Mouse (Mus musculus): ENCODE measurements at regions not wholly inside any gene's neighbourhood (a gene's known extent, or its start where the extent isn't known, plus 50 kb on each side); places are given as distances from the start of the nearest gene placed in this dataset.

GRCm38 (mm10) chr15:64434502-64434901, 374.2 kb upstream of the Fam49b start:
- 7% methylated on average over 3 of the region's 3 CpGs for WGBS
- H3K27me3 ChIP-seq (ENCODE audit: control insufficient read depth, insufficient read depth, low read length) = no peaks in the 10 kb centered on the region
- no peaks in the 10 kb centered on the region for H3K4me1 ChIP-seq (ENCODE audit: control insufficient read depth, insufficient read depth, low read length)
- no peak overlapping the region for H3K4me2 ChIP-seq (ENCODE audit: low read depth)
- no peaks in the 10 kb centered on the region for H3K36me3 ChIP-seq (ENCODE audit: control insufficient read depth, insufficient read depth, low read length)
- H3K9ac ChIP-seq (ENCODE audit: low read length) = no peak overlapping the region
- H3K9me3 ChIP-seq (ENCODE audit: control insufficient read depth, low read length) = no peaks in the 10 kb centered on the region
- DNase-seq (ENCODE audit: low spot score) (no peak), ATAC-seq (ENCODE audit: insufficient read depth, low FRiP score, low TSS enrichment) (0 out of 2 replicates have a peak, but pooled peaks have one; percentile 35)
- no peak overlapping the region for H3K4me3 ChIP-seq (ENCODE audit: low read depth, low read length)
- no peak overlapping the region for H3K27ac ChIP-seq (ENCODE audit: low read depth, low read length)

DNA sequence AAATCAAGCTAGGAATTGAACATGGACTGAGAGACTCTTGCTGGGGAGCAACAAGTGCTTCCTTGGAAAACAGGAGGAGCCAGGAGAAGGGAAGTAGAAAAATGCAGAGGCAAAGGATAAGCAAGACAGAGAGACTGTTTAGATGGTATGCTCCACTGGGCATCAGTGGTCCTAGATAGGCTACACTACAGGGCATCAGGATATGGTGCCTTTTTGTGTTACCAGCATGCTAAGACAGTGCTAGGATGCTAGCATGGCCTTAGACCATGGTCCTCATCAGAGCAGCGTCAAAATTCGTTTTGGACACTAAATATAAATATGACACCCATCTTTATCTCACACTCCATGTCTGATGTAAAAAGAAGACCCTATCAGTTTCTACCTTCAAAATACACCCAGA, 374.6 kb upstream of the Fam49b start:
- ATAC-seq (ENCODE audit: insufficient read depth, low FRiP score, low TSS enrichment) = no peak

DNA sequence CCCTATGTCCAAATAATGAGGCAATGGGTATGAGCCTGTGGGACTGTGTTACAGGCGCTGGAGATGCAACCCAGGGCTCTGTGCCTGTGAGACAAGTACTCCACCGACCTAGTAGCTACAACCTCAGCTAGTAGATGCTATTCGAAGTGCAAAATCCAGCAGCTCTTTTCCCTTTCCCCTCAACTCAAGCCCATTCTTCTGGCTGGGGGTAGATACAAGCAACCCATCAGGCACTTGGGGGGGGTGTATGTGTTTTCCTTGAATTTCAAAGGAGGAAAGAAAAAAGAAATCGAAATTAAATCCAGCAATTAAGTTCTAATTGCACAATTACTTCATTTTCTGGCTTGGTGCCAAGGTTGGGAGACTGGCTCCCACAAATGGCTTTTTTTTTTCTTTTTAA, 372.4 kb upstream of the Gm21798 start:
- Histone ChIP-seq H3K9ac (ENCODE audit: low read length) (no peak overlapping the region), H3K36me3 (ENCODE audit: control insufficient read depth, insufficient read depth, low read length) (no peaks in the 10 kb centered on the region), H3K27me3 (ENCODE audit: control insufficient read depth, insufficient read depth, low read length) (no peaks in the 10 kb centered on the region), H3K4me3 (ENCODE audit: low read depth, low read length) (no peak overlapping the region), H3K27ac (ENCODE audit: low read depth, low read length) (no peak overlapping the region), H3K4me2 (ENCODE audit: low read depth) (no peak overlapping the region), H3K9me3 (ENCODE audit: control insufficient read depth, low read length) (no peaks in the 10 kb centered on the region), H3K4me1 (ENCODE audit: control insufficient read depth, insufficient read depth, low read length) (no peaks in the 10 kb centered on the region)
- 79% methylated on average over 4 of the region's 4 CpGs for WGBS
- DNase-seq (ENCODE audit: low spot score) (no peak), ATAC-seq (ENCODE audit: insufficient read depth, low FRiP score, low TSS enrichment) (no peak)

More for the DNA sequence above, 374.6 kb upstream of the Fam49b start:
- Histone ChIP-seq H3K27ac (ENCODE audit: low read depth, low read length) (no peak overlapping the region), H3K36me3 (ENCODE audit: control insufficient read depth, insufficient read depth, low read length) (no peaks in the 10 kb centered on the region), H3K9me3 (ENCODE audit: control insufficient read depth, low read length) (no peaks in the 10 kb centered on the region), H3K4me1 (ENCODE audit: control insufficient read depth, insufficient read depth, low read length) (no peaks in the 10 kb centered on the region), H3K4me3 (ENCODE audit: low read depth, low read length) (no peak overlapping the region), H3K27me3 (ENCODE audit: control insufficient read depth, insufficient read depth, low read length) (no peaks in the 10 kb centered on the region), H3K4me2 (ENCODE audit: low read depth) (no peak overlapping the region), H3K9ac (ENCODE audit: low read length) (no peak overlapping the region)
- 97% methylated on average over 2 of the region's 2 CpGs for WGBS
- DNase-seq (ENCODE audit: low spot score) = no peak

- DNase-seq (ENCODE audit: low spot score) (no peak), ATAC-seq (ENCODE audit: insufficient read depth, low FRiP score, low TSS enrichment) (no peak)
- H3K9ac ChIP-seq (ENCODE audit: low read length) = no peak overlapping the region
- no peak overlapping the region for H3K27ac ChIP-seq (ENCODE audit: low read depth, low read length)
- no peaks in the 10 kb centered on the region for H3K27me3 ChIP-seq (ENCODE audit: control insufficient read depth, insufficient read depth, low read length)
- H3K4me1 ChIP-seq (ENCODE audit: control insufficient read depth, insufficient read depth, low read length) = no peaks in the 10 kb centered on the region
- no peaks in the 10 kb centered on the region for H3K9me3 ChIP-seq (ENCODE audit: control insufficient read depth, low read length)
- WGBS = 83% methylated on average over 9 of the region's 9 CpGs
- no peak overlapping the region for H3K4me3 ChIP-seq (ENCODE audit: low read depth, low read length)
- no peak overlapping the region for H3K4me2 ChIP-seq (ENCODE audit: low read depth)
- no peaks in the 10 kb centered on the region for H3K36me3 ChIP-seq (ENCODE audit: control insufficient read depth, insufficient read depth, low read length)
These were observed 371.0 kb upstream of the Gm21798 start for GRCm38 (mm10) chr15:64446411-64447072.

DNA sequence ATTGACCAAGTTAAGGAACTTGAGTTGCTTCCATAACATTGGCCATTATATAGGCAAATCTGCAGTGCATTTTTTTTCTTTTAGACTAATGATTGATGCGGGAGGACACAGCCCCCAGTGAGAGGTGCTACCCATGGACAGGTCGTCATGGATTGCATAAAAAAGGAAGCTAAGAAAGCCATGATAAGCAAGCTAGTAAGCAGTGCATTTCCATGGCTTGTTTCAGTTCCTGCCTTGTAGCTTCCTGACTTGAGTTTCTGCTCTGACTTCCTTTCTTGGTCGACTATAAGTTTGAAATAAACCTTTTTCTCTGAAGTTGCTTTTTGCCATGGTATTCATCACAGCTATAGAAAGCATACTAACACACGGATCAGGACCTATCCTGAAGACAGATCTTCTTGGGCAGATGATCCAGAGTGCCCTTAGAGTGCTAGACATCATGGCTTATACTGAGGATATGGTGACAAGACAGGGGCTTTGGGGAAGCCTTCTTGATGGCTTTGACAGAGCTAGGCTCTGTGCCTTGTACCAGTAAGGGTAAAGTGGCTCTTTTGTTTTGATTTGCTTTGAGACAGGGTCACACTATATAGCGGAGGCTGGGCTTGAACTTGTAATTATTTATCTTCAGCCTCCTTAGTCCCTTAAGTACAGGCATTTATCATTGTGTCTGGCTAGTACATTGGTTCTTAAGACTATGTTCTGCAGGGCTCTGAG, 370.1 kb upstream of the Gm21798 start:
- no peaks in the 10 kb centered on the region for H3K36me3 ChIP-seq (ENCODE audit: control insufficient read depth, insufficient read depth, low read length)
- H3K27me3 ChIP-seq (ENCODE audit: control insufficient read depth, insufficient read depth, low read length) = no peaks in the 10 kb centered on the region
- ATAC-seq (ENCODE audit: insufficient read depth, low FRiP score, low TSS enrichment) (no peak), DNase-seq (ENCODE audit: low spot score) (no peak)
- H3K9me3 ChIP-seq (ENCODE audit: control insufficient read depth, low read length) = no peaks in the 10 kb centered on the region
- no peak overlapping the region for H3K9ac ChIP-seq (ENCODE audit: low read length)
- no peak overlapping the region for H3K4me3 ChIP-seq (ENCODE audit: low read depth, low read length)
- H3K27ac ChIP-seq (ENCODE audit: low read depth, low read length) = no peak overlapping the region
- no peak overlapping the region for H3K4me2 ChIP-seq (ENCODE audit: low read depth)
- H3K4me1 ChIP-seq (ENCODE audit: control insufficient read depth, insufficient read depth, low read length) = no peaks in the 10 kb centered on the region
- 74% methylated on average over 5 of the region's 5 CpGs for WGBS

- WGBS = 91% methylated on average over 7 of the region's 7 CpGs
- Histone ChIP-seq H3K4me2 (ENCODE audit: low read depth) (no peak overlapping the region), H3K27ac (ENCODE audit: low read depth, low read length) (no peak overlapping the region), H3K9me3 (ENCODE audit: control insufficient read depth, low read length) (no peaks in the 10 kb centered on the region), H3K27me3 (ENCODE audit: control insufficient read depth, insufficient read depth, low read length) (no peaks in the 10 kb centered on the region), H3K36me3 (ENCODE audit: control insufficient read depth, insufficient read depth, low read length) (no peaks in the 10 kb centered on the region), H3K9ac (ENCODE audit: low read length) (no peak overlapping the region), H3K4me3 (ENCODE audit: low read depth, low read length) (no peak overlapping the region), H3K4me1 (ENCODE audit: control insufficient read depth, insufficient read depth, low read length) (no peaks in the 10 kb centered on the region)
- DNase-seq (ENCODE audit: low spot score) (no peak), ATAC-seq (ENCODE audit: insufficient read depth, low FRiP score, low TSS enrichment) (no peak)
These were observed 368.8 kb upstream of the Gm21798 start for GRCm38 (mm10) chr15:64448581-64449140.

DNA sequence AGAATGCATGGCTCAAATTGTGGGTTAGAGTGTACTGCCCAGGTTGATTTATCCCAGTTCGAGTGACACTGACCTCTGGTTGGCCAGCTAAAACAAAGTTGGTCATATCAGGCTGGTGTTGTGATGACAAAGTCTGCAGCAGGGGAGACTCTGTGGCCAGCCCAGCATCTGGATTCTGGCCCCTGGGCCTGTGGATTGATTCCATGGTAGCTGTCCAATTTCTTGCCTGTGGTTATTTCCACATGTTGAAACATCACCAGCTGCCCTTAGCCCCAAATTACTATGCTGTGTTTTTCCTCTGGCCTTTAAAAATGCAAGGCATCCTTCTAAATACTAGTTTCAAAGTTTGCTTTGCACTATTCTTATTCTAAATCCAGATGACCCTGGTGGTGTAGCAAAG, 346.8 kb upstream of the Gm21798 start:
- H3K9me3 ChIP-seq (ENCODE audit: control insufficient read depth, low read length) = no peaks in the 10 kb centered on the region
- H3K27me3 ChIP-seq (ENCODE audit: control insufficient read depth, insufficient read depth, low read length) = no peaks in the 10 kb centered on the region
- no peak overlapping the region for H3K4me3 ChIP-seq (ENCODE audit: low read depth, low read length)
- no peak for DNase-seq (ENCODE audit: low spot score)
- no peaks in the 10 kb centered on the region for H3K36me3 ChIP-seq (ENCODE audit: control insufficient read depth, insufficient read depth, low read length)
- no peak overlapping the region for H3K9ac ChIP-seq (ENCODE audit: low read length)
- ATAC-seq (ENCODE audit: insufficient read depth, low FRiP score, low TSS enrichment) = no peak
- no peaks in the 10 kb centered on the region for H3K4me1 ChIP-seq (ENCODE audit: control insufficient read depth, insufficient read depth, low read length)
- no peak overlapping the region for H3K27ac ChIP-seq (ENCODE audit: low read depth, low read length)
- WGBS = 95% methylated on average over 1 of the region's 1 CpGs
- H3K4me2 ChIP-seq (ENCODE audit: low read depth) = no peak overlapping the region

- Histone ChIP-seq H3K27me3 (ENCODE audit: control insufficient read depth, insufficient read depth, low read length) (no peaks in the 10 kb centered on the region), H3K36me3 (ENCODE audit: control insufficient read depth, insufficient read depth, low read length) (no peaks in the 10 kb centered on the region), H3K4me3 (ENCODE audit: low read depth, low read length) (no peak overlapping the region), H3K9me3 (ENCODE audit: control insufficient read depth, low read length) (no peaks in the 10 kb centered on the region), H3K4me1 (ENCODE audit: control insufficient read depth, insufficient read depth, low read length) (no peaks in the 10 kb centered on the region), H3K4me2 (ENCODE audit: low read depth) (no peak overlapping the region), H3K27ac (ENCODE audit: low read depth, low read length) (no peak overlapping the region), H3K9ac (ENCODE audit: low read length) (no peak overlapping the region)
- DNase-seq (ENCODE audit: low spot score) (no peak), ATAC-seq (ENCODE audit: insufficient read depth, low FRiP score, low TSS enrichment) (no peak)
- 80% methylated on average over 2 of the region's 2 CpGs for WGBS
These were observed 345.9 kb upstream of the Gm21798 start for GRCm38 (mm10) chr15:64471597-64471996.

DNA sequence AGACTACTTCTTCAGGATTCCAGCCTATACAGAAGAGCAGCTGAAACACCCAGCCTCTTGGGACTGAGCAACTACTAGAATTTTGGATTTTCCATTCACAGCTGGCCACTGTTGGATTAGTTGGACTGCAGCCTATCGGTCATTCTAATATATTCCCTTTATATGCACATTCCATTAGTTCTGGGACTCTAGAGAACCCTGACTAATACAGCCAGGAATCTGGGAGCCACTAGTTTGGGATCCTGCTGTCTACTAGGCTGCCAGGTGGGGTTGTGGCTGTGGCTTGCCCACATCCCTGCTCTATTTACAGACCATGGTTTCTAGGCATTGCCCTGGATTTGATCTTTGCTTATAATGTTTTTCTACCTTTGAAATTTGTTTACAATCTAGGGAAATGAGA, 343.3 kb upstream of the Gm21798 start:
- ATAC-seq (ENCODE audit: insufficient read depth, low FRiP score, low TSS enrichment) (no peak), DNase-seq (ENCODE audit: low spot score) (no peak)
- Histone ChIP-seq H3K4me2 (ENCODE audit: low read depth) (no peak overlapping the region), H3K36me3 (ENCODE audit: control insufficient read depth, insufficient read depth, low read length) (no peaks in the 10 kb centered on the region), H3K4me3 (ENCODE audit: low read depth, low read length) (no peak overlapping the region), H3K27me3 (ENCODE audit: control insufficient read depth, insufficient read depth, low read length) (no peaks in the 10 kb centered on the region), H3K9ac (ENCODE audit: low read length) (no peak overlapping the region), H3K27ac (ENCODE audit: low read depth, low read length) (no peak overlapping the region), H3K9me3 (ENCODE audit: control insufficient read depth, low read length) (no peaks in the 10 kb centered on the region), H3K4me1 (ENCODE audit: control insufficient read depth, insufficient read depth, low read length) (no peaks in the 10 kb centered on the region)
- WGBS = 88% methylated on average over 1 of the region's 1 CpGs

Measured in neural tube, embryonic 11.5 days (tissue).